Mouse (Mus musculus) MEL (cell line): ENCODE results near the gene Psrc1. TPM values are rescaled to one million over a fixed set of nuclear protein-coding genes. Genes with fewer than 3 reads are reported as not detected.

Experiments
- DNase-seq: peaks from one replicate; pipeline ENCODE4 v3.0.0; 2011; ENCODE audit warnings: low read depth, low spot score
- H3K27ac ChIP-seq: 2 replicates; pipeline ENCODE4 v1.5.1; 2012; ENCODE audit warnings: low read depth, mild to moderate bottlenecking, control low read depth, low read length, moderate library complexity; ENCODE audit not compliant: control insufficient read depth
- H3K27me3 ChIP-seq, 2 experiments: fragments of 150-350 bp in 1 of 2; sonication (generic) in 1 of 2; 2 replicates each; pipeline ENCODE4 v1.6.1; 2012; ENCODE audit warnings: low read length in 2 of 2, mild to moderate bottlenecking in 2 of 2, improper control_type of control experiment in 1 of 2, moderate library complexity in 1 of 2; ENCODE audit not compliant: insufficient read depth in 2 of 2, control insufficient read depth in 1 of 2
- H3K36me3 ChIP-seq, 2 experiments: 2 replicates each; pipeline ENCODE4 v1.6.1; 2012 to 2014; ENCODE audit warnings: low read length in 2 of 2, improper control_type of control experiment in 1 of 2, inconsistent platforms in 1 of 2, mild to moderate bottlenecking in 1 of 2; ENCODE audit not compliant: insufficient read depth in 2 of 2, control insufficient read depth in 1 of 2
- H3K4me1 ChIP-seq, 2 experiments: fragments of 150-350 bp in 1 of 2; sonication (generic) in 1 of 2; 2 replicates each; pipeline ENCODE4 v1.6.1; 2012; ENCODE audit warnings: low read length in 2 of 2, improper control_type of control experiment in 1 of 2, mild to moderate bottlenecking in 1 of 2; ENCODE audit not compliant: insufficient read depth in 2 of 2, control insufficient read depth in 1 of 2
- H3K4me3 ChIP-seq, 2 experiments: fragments of 150-350 bp in 1 of 2; sonication (generic) in 1 of 2; 2 replicates each; pipeline ENCODE4 v1.5.1; 2012; ENCODE audit warnings: low read depth in 2 of 2, low read length in 2 of 2, mild to moderate bottlenecking in 2 of 2, moderate library complexity in 2 of 2, control low read depth in 1 of 2, improper control_type of control experiment in 1 of 2; ENCODE audit not compliant: control insufficient read depth in 1 of 2, insufficient read depth in 1 of 2
- H3K79me2 ChIP-seq: 2 replicates; pipeline ENCODE4 v1.6.1; 2012; ENCODE audit warnings: mild to moderate bottlenecking, low read length, moderate library complexity; ENCODE audit not compliant: control insufficient read depth, poor library complexity, insufficient read depth
- H3K9ac ChIP-seq: 2 replicates; pipeline ENCODE4 v1.6.1; 2012; ENCODE audit warnings: low read depth, mild to moderate bottlenecking, control low read depth, low read length, moderate library complexity; ENCODE audit not compliant: control insufficient read depth, poor library complexity, severe bottlenecking
- H3K9me3 ChIP-seq: fragments of 150-350 bp; sonication (generic); replicated peaks from 2 replicates; pipeline ENCODE4 v1.6.1; 2012; ENCODE audit warnings: mild to moderate bottlenecking, low read length, improper control_type of control experiment, moderate library complexity; ENCODE audit not compliant: insufficient read depth
- BHLHE40 ChIP-seq: IDR thresholded peaks from 2 replicates; pipeline ENCODE4 v1.6.1; 2012; ENCODE audit warnings: low read depth, mild to moderate bottlenecking, inconsistent platforms, low read length, improper control_type of control experiment, borderline replicate concordance
- CHD1 ChIP-seq: IDR thresholded peaks from 2 replicates; pipeline ENCODE4 v1.6.1; 2012; ENCODE audit warnings: low read depth, mild to moderate bottlenecking, inconsistent platforms, low read length, improper control_type of control experiment
- CHD2 ChIP-seq: IDR thresholded peaks from 2 replicates; pipeline ENCODE4 v1.6.1; 2011; ENCODE audit warnings: low read length, improper control_type of control experiment
- CTCF ChIP-seq, 3 experiments: IDR thresholded peaks in 2 of 3; conservative IDR thresholded peaks in 1 of 3; 2 replicates each; pipeline ENCODE4 v1.5.1; 2011 to 2012; ENCODE audit warnings: low read length in 3 of 3, low read depth in 2 of 3, mild to moderate bottlenecking in 2 of 3, improper control_type of control experiment in 1 of 3, inconsistent platforms in 1 of 3, mixed read lengths in 1 of 3, moderate library complexity in 1 of 3; ENCODE audit not compliant: control insufficient read depth in 1 of 3, insufficient read depth in 1 of 3, poor library complexity in 1 of 3, severe bottlenecking in 1 of 3
- ELF1 ChIP-seq: IDR thresholded peaks from 2 replicates; pipeline ENCODE4 v1.6.1; 2014; ENCODE audit warnings: low read depth, mild to moderate bottlenecking, inconsistent platforms, low read length, improper control_type of control experiment, moderate library complexity
- EP300 ChIP-seq, 2 experiments: IDR thresholded peaks; 2 replicates each; pipeline ENCODE4 v1.6.1; 2011; ENCODE audit warnings: improper control_type of control experiment in 2 of 2, low read length in 2 of 2, low read depth in 1 of 2, mild to moderate bottlenecking in 1 of 2
- ETS1 ChIP-seq: IDR thresholded peaks from 2 replicates; pipeline ENCODE4 v1.6.1; 2012; ENCODE audit warnings: low read depth, mild to moderate bottlenecking, inconsistent platforms, low read length, improper control_type of control experiment, moderate library complexity
- GATA1 ChIP-seq: IDR thresholded peaks from 2 replicates; pipeline ENCODE4 v1.6.1; 2011; ENCODE audit warnings: low read depth, low read length, improper control_type of control experiment
- HCFC1 ChIP-seq: IDR thresholded peaks from 2 replicates; pipeline ENCODE4 v1.6.1; 2012; ENCODE audit warnings: low read depth, mild to moderate bottlenecking, inconsistent platforms, low read length, improper control_type of control experiment, moderate library complexity
- JUND ChIP-seq: IDR thresholded peaks from 2 replicates; pipeline ENCODE4 v1.6.1; 2011; ENCODE audit warnings: low read depth, mild to moderate bottlenecking, improper control_type of control experiment, low read length
- KAT2A ChIP-seq: conservative IDR thresholded peaks from 2 replicates; pipeline ENCODE4 v1.6.1; 2012; ENCODE audit warnings: low read depth, low read length, improper control_type of control experiment, inconsistent platforms
- MAFK ChIP-seq: IDR thresholded peaks from 2 replicates; pipeline ENCODE4 v1.6.1; 2011; ENCODE audit warnings: low read depth, mild to moderate bottlenecking, low read length, improper control_type of control experiment, borderline replicate concordance
- MAZ ChIP-seq: IDR thresholded peaks from 2 replicates; pipeline ENCODE4 v1.6.1; 2012; ENCODE audit warnings: low read depth, mild to moderate bottlenecking, inconsistent platforms, low read length, improper control_type of control experiment
- MYB ChIP-seq: IDR thresholded peaks from 2 replicates; pipeline ENCODE4 v1.6.1; 2011; ENCODE audit warnings: mild to moderate bottlenecking, low read depth, low read length, improper control_type of control experiment
- MYC ChIP-seq: IDR thresholded peaks from 2 replicates; pipeline ENCODE4 v1.6.1; 2011; ENCODE audit warnings: low read depth, mild to moderate bottlenecking, low read length, improper control_type of control experiment, moderate library complexity
- NRF1 ChIP-seq: IDR thresholded peaks from 2 replicates; pipeline ENCODE4 v1.6.1; 2014; ENCODE audit warnings: low read depth, mild to moderate bottlenecking, inconsistent platforms, low read length, improper control_type of control experiment, moderate library complexity; ENCODE audit not compliant: poor library complexity, insufficient read depth, severe bottlenecking
- POLR2AphosphoS2 ChIP-seq: IDR thresholded peaks from 2 replicates; pipeline ENCODE4 v1.6.1; 2011; ENCODE audit warnings: low read length, improper control_type of control experiment
- POLR2AphosphoS5 ChIP-seq: IDR thresholded peaks from 2 replicates; pipeline ENCODE4 v1.6.1; 2012; ENCODE audit warnings: low read depth, borderline replicate concordance, mild to moderate bottlenecking, inconsistent platforms, low read length, moderate library complexity, mixed read lengths
- RAD21 ChIP-seq: IDR thresholded peaks from 2 replicates; pipeline ENCODE4 v1.6.1; 2011; ENCODE audit warnings: mild to moderate bottlenecking, low read depth, low read length, improper control_type of control experiment
- RCOR1 ChIP-seq: IDR thresholded peaks from 2 replicates; pipeline ENCODE4 v1.6.1; 2012; ENCODE audit warnings: low read depth, mild to moderate bottlenecking, inconsistent platforms, low read length, improper control_type of control experiment
- SIN3A ChIP-seq: IDR thresholded peaks from 2 replicates; pipeline ENCODE4 v1.6.1; 2012; ENCODE audit warnings: low read length, improper control_type of control experiment, inconsistent platforms
- SMC3 ChIP-seq: IDR thresholded peaks from 2 replicates; pipeline ENCODE4 v1.6.1; 2011; ENCODE audit warnings: low read depth, low read length, improper control_type of control experiment
- TAL1 ChIP-seq: IDR thresholded peaks from 2 replicates; pipeline ENCODE4 v1.6.1; 2012; ENCODE audit warnings: mild to moderate bottlenecking, inconsistent platforms, low read length, moderate library complexity, mixed read lengths
- TBP ChIP-seq: IDR thresholded peaks from 2 replicates; pipeline ENCODE4 v1.8.0; 2011; ENCODE audit warnings: low read depth, low read length, improper control_type of control experiment
- UBTF ChIP-seq: IDR thresholded peaks from 2 replicates; pipeline ENCODE4 v1.6.1; 2012; ENCODE audit warnings: low read depth, mild to moderate bottlenecking, inconsistent platforms, low read length, improper control_type of control experiment, moderate library complexity, borderline replicate concordance; ENCODE audit not compliant: insufficient read depth
- USF1 ChIP-seq: IDR thresholded peaks from 2 replicates; pipeline ENCODE4 v1.6.1; 2014; ENCODE audit warnings: low read depth, mild to moderate bottlenecking, inconsistent platforms, low read length, improper control_type of control experiment, moderate library complexity
- ZC3H11A ChIP-seq: IDR thresholded peaks from 2 replicates; pipeline ENCODE4 v1.6.1; 2012; ENCODE audit warnings: low read depth, mild to moderate bottlenecking, inconsistent platforms, low read length, improper control_type of control experiment
- ZNF384 ChIP-seq: IDR thresholded peaks from 2 replicates; pipeline ENCODE4 v1.6.1; 2012; ENCODE audit warnings: low read depth, mild to moderate bottlenecking, inconsistent platforms, low read length, improper control_type of control experiment
- polyA plus RNA-seq, 2 experiments: library from polyadenylated mRNA; stranded (reverse) in 1 of 2; unstranded in 1 of 2; fragments of >175 nt in 1 of 2; fragments of >200 nt in 1 of 2; gene quantifications; 2 replicates each; pipeline versions ENCODE4 v1.2.1 to v1.2.4; 2012; ENCODE audit warnings: low replicate concordance in 2 of 2, low read depth in 1 of 2; ENCODE audit not compliant: insufficient read length in 2 of 2, insufficient read depth in 1 of 2, missing spikeins in 1 of 2
- total RNA-seq: library from RNA; depleted of rRNA; stranded (reverse); fragments of 300-350 nt; gene quantifications from 2 replicates; pipeline ENCODE4 v1.2.3, GENCODE M21; 2012

Gene Psrc1
- total and polyA plus RNA-seq, 3 experiments: 14.6 to 37.3 TPM; not detected in 1

- no peaks in the 10 kb centered on the region for H3K27me3 ChIP-seq
- TF ChIP-seq MAFK: no peak
- TF ChIP-seq ZNF384: no peak
- TF ChIP-seq ZC3H11A: no peak
- TF ChIP-seq USF1: no peak
- no peak for TF ChIP-seq BHLHE40
- TF ChIP-seq EP300 (IDR thresholded peaks at IDR 0.05; ENCODE audit: low read depth in 1 of 2, low read length in 2 of 2): 0 out of 4 replicates have a peak, but pooled peaks of 1 of the 2 experiments have one; percentile 12
- no peak for TF ChIP-seq TBP
- TF ChIP-seq MAZ: no peak
- TF ChIP-seq TAL1: no peak
- no peak for TF ChIP-seq CHD1
- no peak for TF ChIP-seq UBTF
- no peak for TF ChIP-seq ELF1
- TF ChIP-seq POLR2AphosphoS5: no peak
- no peak for TF ChIP-seq RAD21
- no peak for TF ChIP-seq JUND
- TF ChIP-seq POLR2AphosphoS2: no peak
- TF ChIP-seq CHD2: no peak
- TF ChIP-seq HCFC1: no peak
- no peak for TF ChIP-seq CTCF (IDR thresholded peaks at IDR 0.05 in 2 of 3, conservative IDR thresholded peaks at IDR 0.05 in 1 of 3; ENCODE audit: control insufficient read depth in 1 of 3, insufficient read depth in 1 of 3, low read depth in 2 of 3, low read length in 3 of 3, poor library complexity in 1 of 3, severe bottlenecking in 1 of 3)
- TF ChIP-seq MYB: no peak
- TF ChIP-seq ETS1: peak; percentile 79
- TF ChIP-seq MYC: no peak
- no peak for TF ChIP-seq NRF1
- TF ChIP-seq RCOR1: peak; percentile 72; the same call in 1 of the 2 replicates
- peak; percentile 64 for TF ChIP-seq GATA1
- no peak for TF ChIP-seq SMC3
- TF ChIP-seq KAT2A: no peak
- TF ChIP-seq SIN3A: 0 out of 2 replicates have a peak, but pooled peaks have one; percentile 12
- DNase-seq: peak; percentile 48
- H3K79me2 ChIP-seq: no peaks in the 10 kb centered on the region
- H3K4me3 ChIP-seq: no peak overlapping the region
- H3K36me3 ChIP-seq: peaks cover 0 to 3% of the 10 kb centered on the region in 2 experiments; a peak in 2 of 4 replicates
- no peak overlapping the region for H3K9ac ChIP-seq
- H3K27ac ChIP-seq: no peak overlapping the region
- no peaks in the 10 kb centered on the region for H3K9me3 ChIP-seq
- H3K4me1 ChIP-seq: peaks cover 2 to 3% of the 10 kb centered on the region in 2 experiments; a peak in 2 of 4 replicates
These were observed 37.8 kb upstream of the Psrc1 start for GRCm38 (mm10) chr3:108345855-108346254.
